Mouse (Mus musculus): Measurements from ENCODE around the gene Fbxl17. TPM values are rescaled to one million over a fixed set of nuclear protein-coding genes. Genes with fewer than 3 reads are reported as not detected.

Fbxl17 gene
- total RNA-seq, 2 experiments from 2014 or later: 3.7 to 5.2 TPM

GRCm38 (mm10) chr17:63465239-63465638 lies 34.6 kb downstream of the Fbxl17 start:
- peak; percentile 68; the same call in 1 of the 2 replicates for ATAC-seq (replicated peaks; ENCODE audit: low FRiP score, low TSS enrichment, poor library complexity, severe bottlenecking)

GRCm38 (mm10) chr17:63462512-63462911 lies 37.3 kb downstream of the Fbxl17 start:
- ATAC-seq (replicated peaks; ENCODE audit: low FRiP score, low TSS enrichment, poor library complexity, severe bottlenecking): no peak

DNA sequence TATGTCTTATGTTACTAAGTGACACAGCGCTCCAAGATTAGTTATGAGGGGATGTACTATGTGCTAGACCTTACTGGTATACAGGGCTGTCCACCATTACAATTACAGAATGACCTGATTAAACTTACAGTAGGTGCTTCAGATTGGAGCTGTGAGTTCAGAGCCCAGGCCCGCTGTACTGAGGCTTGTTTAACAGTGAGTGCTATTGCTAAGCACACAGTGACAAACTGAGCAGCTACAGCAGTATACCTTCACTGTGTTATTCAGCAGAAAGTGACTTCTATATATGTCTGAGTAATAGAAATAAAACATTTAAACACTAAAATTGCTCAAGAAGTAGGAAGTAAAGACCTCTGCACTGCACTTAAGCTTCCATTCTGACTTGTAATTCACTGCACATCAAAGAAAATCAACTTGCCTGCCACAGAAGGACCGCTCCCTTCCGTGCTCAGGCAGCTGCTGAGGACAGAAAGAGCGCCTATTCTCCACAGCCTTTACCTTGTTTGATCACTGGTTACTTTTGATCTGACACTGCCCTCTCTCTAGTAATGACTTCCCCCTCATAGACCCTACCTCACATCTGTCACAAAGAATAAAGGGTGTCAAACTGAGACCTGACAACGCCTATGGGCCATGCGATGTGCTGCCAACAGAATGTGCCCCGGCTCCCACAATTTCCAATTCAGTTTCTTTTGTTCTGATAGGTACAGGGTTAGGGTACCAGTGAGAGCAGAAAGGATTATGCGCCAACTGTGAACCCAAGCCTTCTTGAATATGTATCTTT lies 39.9 kb downstream of the Fbxl17 start:
- no peak for ATAC-seq (replicated peaks; ENCODE audit: low FRiP score, low TSS enrichment, poor library complexity, severe bottlenecking)

GRCm38 (mm10) chr17:63458052-63458451 lies 41.8 kb downstream of the Fbxl17 start:
- no peak for ATAC-seq (replicated peaks; ENCODE audit: low FRiP score, low TSS enrichment, poor library complexity, severe bottlenecking)

- no peak for ATAC-seq (replicated peaks; ENCODE audit: low FRiP score, low TSS enrichment, poor library complexity, severe bottlenecking)
These were observed 48.4 kb downstream of the Fbxl17 start for GRCm38 (mm10) chr17:63451311-63452006.

DNA sequence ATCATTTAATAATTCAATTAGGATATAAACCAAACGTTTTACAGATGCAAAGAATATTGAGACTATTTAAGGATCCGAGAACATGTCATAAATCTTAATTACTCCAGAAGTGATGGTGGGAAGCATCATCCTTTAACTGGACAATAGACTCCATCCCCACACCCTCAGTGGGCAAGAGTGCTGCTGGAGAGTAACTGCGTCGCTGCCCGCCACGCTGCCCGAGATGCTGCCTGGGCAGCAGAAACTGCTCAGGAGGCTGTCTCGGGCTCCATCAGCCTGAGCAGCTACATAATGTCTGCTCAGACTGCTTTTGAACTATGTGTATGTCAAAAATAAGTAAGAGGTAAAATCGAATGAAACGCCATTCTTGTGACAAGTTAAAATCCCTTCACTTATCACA lies 52.1 kb downstream of the Fbxl17 start:
- no peak for ATAC-seq (replicated peaks; ENCODE audit: low FRiP score, low TSS enrichment, poor library complexity, severe bottlenecking)

DNA sequence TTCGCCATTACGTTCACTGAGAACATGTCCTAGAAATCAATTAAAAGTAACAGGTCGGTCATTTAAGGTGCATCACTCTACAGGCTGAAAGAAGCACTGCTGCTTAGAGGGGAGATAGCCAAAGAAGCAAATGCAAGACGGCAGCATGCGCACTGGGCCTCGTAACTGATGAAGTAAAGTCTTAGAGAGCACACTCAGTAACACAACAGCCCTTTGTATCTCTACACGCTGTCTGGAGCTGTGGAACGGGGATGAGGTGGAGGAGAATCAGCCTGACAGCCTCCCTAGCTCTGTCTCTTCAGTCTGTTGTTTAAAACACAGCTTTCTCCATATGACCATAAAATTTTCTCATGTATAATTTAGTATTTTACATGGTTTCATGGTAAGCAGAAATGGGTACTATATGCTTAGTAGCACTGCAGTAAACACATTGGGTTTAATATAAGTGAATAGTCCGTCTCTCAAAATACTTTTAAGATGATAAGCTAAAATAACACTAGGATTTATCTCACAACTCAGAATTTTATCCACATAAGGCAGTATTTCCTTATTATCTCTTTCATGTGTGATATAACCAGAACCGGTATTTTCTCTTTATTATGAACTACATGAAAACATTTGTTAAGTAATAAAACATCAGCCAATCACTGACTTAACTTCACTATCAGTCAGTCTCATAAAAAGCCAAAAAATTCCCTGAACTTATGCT lies 52.7 kb downstream of the Fbxl17 start:
- ATAC-seq (replicated peaks; ENCODE audit: low FRiP score, low TSS enrichment, poor library complexity, severe bottlenecking): no peak

DNA sequence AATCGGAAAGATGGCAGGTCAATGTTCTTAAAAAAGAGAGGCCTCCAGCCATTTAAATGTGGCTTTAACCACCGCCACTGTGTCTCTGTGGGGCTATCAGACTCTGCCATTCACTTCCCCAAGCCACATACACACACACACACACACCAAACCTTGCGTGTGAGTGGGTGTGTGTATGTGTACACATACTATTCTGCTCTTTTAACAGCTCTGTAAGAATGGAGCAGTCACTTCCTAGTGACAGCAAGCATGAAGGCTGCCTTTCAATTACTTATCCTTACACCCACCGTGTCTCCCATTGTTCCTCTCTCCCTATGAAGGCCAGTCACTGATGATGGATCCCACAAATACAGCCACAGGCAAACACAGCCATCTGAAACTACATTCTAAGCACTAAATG lies 54.6 kb downstream of the Fbxl17 start:
- no peak for ATAC-seq (replicated peaks; ENCODE audit: low FRiP score, low TSS enrichment, poor library complexity, severe bottlenecking)

- ATAC-seq (replicated peaks; ENCODE audit: low FRiP score, low TSS enrichment, poor library complexity, severe bottlenecking): no peak
These were observed 62.4 kb downstream of the Fbxl17 start for GRCm38 (mm10) chr17:63437424-63437823.

GRCm38 (mm10) chr17:63434081-63434480 lies 65.7 kb downstream of the Fbxl17 start:
- ATAC-seq (replicated peaks; ENCODE audit: low FRiP score, low TSS enrichment, poor library complexity, severe bottlenecking): no peak

DNA sequence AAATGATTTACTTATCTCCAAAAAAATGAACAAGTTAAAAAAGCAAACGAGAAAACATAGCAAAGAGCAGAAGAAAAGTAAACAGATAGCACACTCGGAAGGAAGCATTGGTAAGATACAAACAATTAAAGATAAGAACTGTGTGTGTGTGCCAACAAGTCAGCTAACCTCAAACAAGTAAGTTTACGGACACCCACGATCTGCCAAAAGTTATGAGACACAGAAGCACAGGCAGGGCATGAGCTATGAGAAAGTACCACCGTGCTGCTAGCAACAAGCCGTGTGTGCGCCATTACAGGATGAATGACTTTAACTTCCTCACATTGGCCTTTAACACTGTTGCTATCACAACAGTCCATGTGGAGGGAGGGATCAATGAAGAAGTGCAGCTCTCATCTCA lies 68.2 kb downstream of the Fbxl17 start:
- ATAC-seq (replicated peaks; ENCODE audit: low FRiP score, low TSS enrichment, poor library complexity, severe bottlenecking): peak; percentile 70

DNA sequence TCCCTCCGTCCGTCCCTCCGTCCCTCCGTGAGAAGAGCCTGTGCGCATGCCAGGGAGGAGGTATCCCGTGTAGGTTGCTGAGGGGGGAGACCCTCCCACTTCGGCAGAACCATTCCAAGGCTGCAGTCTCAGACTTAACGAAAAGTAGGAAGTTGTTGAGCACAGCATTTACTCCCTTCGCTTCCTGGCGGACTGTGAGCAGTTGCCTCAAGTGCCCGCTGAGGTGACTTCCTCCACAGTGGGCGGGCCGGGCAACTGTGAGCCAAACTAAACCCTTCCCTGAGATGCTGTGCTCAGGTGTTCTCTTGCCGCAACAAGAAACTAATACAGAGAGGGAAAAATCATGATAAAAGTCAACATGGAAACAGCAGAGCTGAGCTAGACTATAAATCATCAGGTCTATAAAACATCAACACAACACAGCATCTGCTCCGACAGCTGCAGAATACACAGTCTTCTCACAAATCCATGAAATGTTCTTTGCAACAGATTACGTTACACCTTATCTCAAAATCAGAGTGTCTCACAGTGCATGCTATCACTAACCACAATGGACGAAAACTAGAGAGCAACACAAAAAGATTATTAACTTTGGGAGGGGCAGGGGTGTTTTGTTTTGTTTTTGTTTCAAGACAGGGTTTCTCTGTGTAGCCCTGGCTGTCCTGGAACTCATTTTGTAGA lies 69.3 kb downstream of the Fbxl17 start:
- ATAC-seq (replicated peaks; ENCODE audit: low FRiP score, low TSS enrichment, poor library complexity, severe bottlenecking): peak; percentile 76

GRCm38 (mm10) chr17:63423851-63424250 lies 76.0 kb downstream of the Fbxl17 start:
- ATAC-seq (replicated peaks; ENCODE audit: low FRiP score, low TSS enrichment, poor library complexity, severe bottlenecking): peak; percentile 30; the same call in 1 of the 2 replicates

- no peak for ATAC-seq (replicated peaks; ENCODE audit: low FRiP score, low TSS enrichment, poor library complexity, severe bottlenecking)
These were observed 77.1 kb downstream of the Fbxl17 start for GRCm38 (mm10) chr17:63422685-63423084.

DNA sequence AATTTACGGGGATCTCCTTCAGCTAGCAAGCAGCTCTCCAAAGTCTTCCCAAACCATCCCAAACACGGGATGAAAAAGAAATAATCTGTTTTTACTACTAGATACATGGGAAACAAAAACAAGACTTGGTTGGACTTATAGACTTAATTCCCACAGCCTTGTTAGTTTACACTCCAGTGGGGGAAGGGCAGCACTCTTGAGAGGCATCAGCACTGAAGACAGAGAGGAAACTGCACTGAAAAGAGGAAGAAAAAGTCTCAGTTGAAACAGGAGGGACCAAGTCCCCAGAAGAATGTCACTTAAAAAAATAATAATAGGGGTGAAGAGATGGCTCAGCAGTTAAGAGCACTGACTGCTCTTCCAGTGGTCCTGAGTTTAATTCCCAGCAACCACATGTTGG lies 78.0 kb downstream of the Fbxl17 start:
- no peak for ATAC-seq (replicated peaks; ENCODE audit: low FRiP score, low TSS enrichment, poor library complexity, severe bottlenecking)

GRCm38 (mm10) chr17:63419503-63419902 lies 80.3 kb downstream of the Fbxl17 start:
- no peak for ATAC-seq (replicated peaks; ENCODE audit: low FRiP score, low TSS enrichment, poor library complexity, severe bottlenecking)

GRCm38 (mm10) chr17:63413973-63414580 lies 85.7 kb downstream of the Fbxl17 start:
- 0 out of 2 replicates have a peak, but pooled peaks have one; percentile 52 for ATAC-seq (replicated peaks; ENCODE audit: low FRiP score, low TSS enrichment, poor library complexity, severe bottlenecking)

DNA sequence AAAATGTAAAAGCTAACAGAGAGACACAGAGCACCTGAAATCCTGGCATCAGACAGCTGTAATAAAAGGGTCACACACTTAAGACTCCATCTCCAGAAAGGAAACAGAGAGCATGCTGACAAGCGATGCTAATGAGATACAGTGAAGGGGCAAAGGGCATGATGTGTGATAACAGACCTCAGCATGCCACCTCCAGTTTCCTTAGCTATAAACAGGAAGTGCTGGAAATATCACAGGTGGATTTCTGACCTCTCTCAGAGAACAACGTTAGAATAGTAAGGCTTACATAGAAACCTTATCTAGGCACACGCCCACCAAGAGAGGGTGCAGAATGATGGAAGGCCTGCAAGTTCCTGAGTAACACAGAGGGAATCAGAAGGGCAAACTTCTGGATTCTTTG lies 88.3 kb downstream of the Fbxl17 start:
- ATAC-seq (replicated peaks; ENCODE audit: low FRiP score, low TSS enrichment, poor library complexity, severe bottlenecking): no peak

DNA sequence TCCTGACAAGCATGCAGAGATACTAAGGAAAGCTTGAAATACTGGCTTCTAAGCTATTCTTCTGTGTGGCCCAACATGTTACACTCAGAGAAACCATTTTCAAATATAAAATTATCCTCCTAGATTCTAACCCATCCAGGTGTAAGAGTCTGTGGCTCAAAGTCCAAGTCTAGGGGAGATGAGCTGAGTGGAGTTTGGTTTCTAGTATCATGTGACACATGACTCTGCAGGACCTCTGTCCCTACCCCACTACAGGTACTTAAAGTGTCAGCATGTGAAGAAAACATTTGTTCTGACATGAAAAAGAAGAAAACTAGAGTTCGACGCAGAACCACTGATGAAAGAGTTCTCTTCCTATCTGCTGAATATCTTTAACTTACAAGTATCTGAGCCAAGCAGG lies 89.7 kb downstream of the Fbxl17 start:
- ATAC-seq (replicated peaks; ENCODE audit: low FRiP score, low TSS enrichment, poor library complexity, severe bottlenecking): no peak
